Mouse (Mus musculus) heart, postnatal 0 days (tissue): ENCODE results near the gene Phldb1.

Experiments
- CTCF ChIP-seq: IDR thresholded peaks from 2 replicates; pipeline ENCODE4 v1.5.1; 2016; ENCODE audit warnings: antibody characterized with exemption, control low read depth, low read depth
- EP300 ChIP-seq: IDR thresholded peaks from 2 replicates; pipeline ENCODE4 v1.6.1; 2016; ENCODE audit warnings: antibody characterized with exemption, low read depth

DNA sequence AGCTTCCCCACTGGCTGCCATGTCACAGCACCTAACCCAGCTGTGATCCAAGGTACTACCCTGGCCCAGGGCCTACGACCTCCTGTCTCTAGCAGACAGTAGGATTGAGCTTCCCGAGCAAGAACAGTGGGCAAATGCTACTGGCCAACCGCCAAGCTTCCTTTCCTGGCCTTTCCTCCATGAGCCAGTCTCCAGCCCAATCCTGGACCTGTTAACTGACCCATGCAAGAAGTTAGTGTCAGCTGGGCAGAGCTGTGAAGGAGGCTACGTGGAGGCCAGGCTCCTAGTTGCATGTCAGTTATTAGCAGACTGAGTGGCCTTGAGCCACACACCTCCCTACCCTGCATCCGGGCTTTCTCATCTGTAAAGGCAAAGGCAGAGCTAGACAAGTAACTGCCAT is 35.3 kb downstream of the Phldb1 start:
- no peak for TF ChIP-seq CTCF
- no peak for TF ChIP-seq EP300
